Mouse (Mus musculus) ovary, adult 2 months (tissue): ENCODE results near the gene Gm5640. TPM values are rescaled to one million over a fixed set of nuclear protein-coding genes. Genes with fewer than 3 reads are reported as not detected.

Source experiments
- polyA plus RNA-seq: library from polyadenylated mRNA; depleted of rRNA; stranded (reverse); fragments of >200 nt; gene quantifications from 2 replicates; pipeline ENCODE4 v1.2.3, GENCODE M21; 2012; rRNA removed

Gm5640 gene
- not detected in 2 replicates for polyA plus RNA-seq

GRCm38 (mm10) chrX:74645466-74646323 is at the start of gene Gm5640:
Gm5640 (minus strand) TSS chrX:74645635.

GRCm38 (mm10) chrX:74592379-74592778 is 53.1 kb downstream of the Gm5640 start, which contains the start of gene Olfr1325:
Olfr1325 (plus strand) TSS chrX:74592679.

Other genes with a start within 250 kb of the Gm5640 start
- gene G6pdx, start 216.4 kb downstream of the Gm5640 start, polyA plus RNA-seq, result 55.0 and 66.7 TPM in 2 replicates
- not detected in 2 replicates for gene Gm6880, start 164.2 kb downstream of the Gm5640 start, polyA plus RNA-seq
- not detected in 2 replicates for gene Olfr1326-ps1, start 70.7 kb downstream of the Gm5640 start, polyA plus RNA-seq
- gene Olfr1325, start 53.0 kb downstream of the Gm5640 start, polyA plus RNA-seq, result not detected in 2 replicates
- gene Gm6890, start 95.3 kb upstream of the Gm5640 start, polyA plus RNA-seq, result not detected in 2 replicates
- gene Gm5936, start 191.6 kb upstream of the Gm5640 start, polyA plus RNA-seq, result not detected in 2 replicates